Mouse (Mus musculus) spleen, adult 2 months (tissue): ENCODE data around the gene Hist1h2bj. TPM values are rescaled to one million over a fixed set of nuclear protein-coding genes. Genes with fewer than 3 reads are reported as not detected.
"Not testable (repeated sequence)": the region's sequence is repeated elsewhere in the genome, so short reads cannot be mapped to it uniquely, and the experiment has no call there.

Source experiments
- DNase-seq, 2 experiments: peaks; one replicate each; pipeline versions ENCODE4 v3.0.0 to v3.0.0-alpha.2; 2012 to 2021; ENCODE audit warnings: low spot score in 2 of 2, low read depth in 1 of 2
- H3K27ac ChIP-seq: fragments of 200-500 bp; 2 replicates; pipeline ENCODE4 v1.5.1; 2012; ENCODE audit warnings: low read length, inconsistent platforms; ENCODE audit not compliant: insufficient read depth
- H3K27me3 ChIP-seq: fragments of 200-500 bp; 2 replicates; pipeline ENCODE4 v1.6.1; 2012; ENCODE audit warnings: mild to moderate bottlenecking, moderate library complexity, low read length, inconsistent platforms; ENCODE audit not compliant: control insufficient read depth, insufficient read depth
- H3K36me3 ChIP-seq: fragments of 200-500 bp; 2 replicates; pipeline ENCODE4 v1.6.1; 2012; ENCODE audit warnings: mild to moderate bottlenecking, low read length, inconsistent platforms; ENCODE audit not compliant: control insufficient read depth, insufficient read depth
- H3K4me1 ChIP-seq: fragments of 200-500 bp; 2 replicates; pipeline ENCODE4 v1.6.1; 2011; ENCODE audit warnings: inconsistent platforms; ENCODE audit not compliant: control insufficient read depth, insufficient read depth, insufficient read length
- H3K4me3 ChIP-seq: fragments of 200-500 bp; 2 replicates; pipeline ENCODE4 v1.5.1; 2011; ENCODE audit warnings: mild to moderate bottlenecking, inconsistent platforms; ENCODE audit not compliant: insufficient read depth, insufficient read length; ENCODE audit errors: extremely low read depth
- CTCF ChIP-seq: fragments of 200-500 bp; IDR thresholded peaks from 2 replicates; pipeline ENCODE4 v1.5.1; 2011; ENCODE audit warnings: mild to moderate bottlenecking, inconsistent platforms; ENCODE audit not compliant: insufficient read depth, insufficient read length, insufficient replicate concordance; ENCODE audit errors: extremely low read depth
- POLR2A ChIP-seq: fragments of 200-500 bp; IDR thresholded peaks from 2 replicates; pipeline ENCODE4 v1.6.1; 2011; ENCODE audit warnings: low read depth, low read length, inconsistent platforms
- WGBS: fragments of 180-500 bp; shearing (Covaris S2); methylation state at CpG from one replicate; pipeline ENCODE4 v1.1.7; 2018; 5-methylcytosine and 5-hydroxymethylcytosine counted together
- polyA plus RNA-seq: library from polyadenylated mRNA; depleted of rRNA; stranded (reverse); fragments of >200 nt; gene quantifications from 2 replicates; pipeline ENCODE4 v1.2.3, GENCODE M21; 2012

Hist1h2bj gene
- polyA plus RNA-seq, 1 experiment, result 21.8 TPM

- DNase-seq, result no peak
- TF ChIP-seq POLR2A (no peak), CTCF (no peak)
Measured at GRCm38 (mm10) chr13:22034443-22035266, 8.4 kb upstream of the Hist1h2bj start.

GRCm38 (mm10) chr13:22035267-22036148 lies 7.5 kb upstream of the Hist1h2bj start, which contains the start of the genes Hist1h2ah and Hist1h2bk:
Hist1h2ah (minus strand) TSS chr13:22035568.
Hist1h2bk (plus strand) TSS chr13:22035870.
- H3K36me3 ChIP-seq, H3K27me3 ChIP-seq, H3K4me1 ChIP-seq: not testable (repeated sequence)
- H3K27ac ChIP-seq, result peak within 1 kb of the TSS; percentile 80
- H3K4me3 ChIP-seq, result peak within 1 kb of the TSS; percentile 64; the same call in 1 of the 2 replicates
- DNase-seq, result peak; percentile 76 to 87
- under 1% methylated on average over 26 of the region's 69 CpGs for WGBS

More at GRCm38 (mm10) chr13:22034443-22035266, 8.4 kb upstream of the Hist1h2bj start:
- Histone ChIP-seq H3K36me3 (no peaks in the 10 kb centered on the region), H3K27ac (0 out of 2 replicates have a peak overlapping the region, but pooled peaks have one; percentile 54), H3K27me3 (no peaks in the 10 kb centered on the region), H3K4me3 (peak overlapping the region; percentile 33; the same call in 1 of the 2 replicates), H3K4me1 (peaks cover 3% of the 10 kb centered on the region; the same call in 1 of the 2 replicates)
- 2% methylated on average over 14 of the region's 14 CpGs for WGBS

- TF ChIP-seq CTCF (no peak), POLR2A (no peak)
Measured at GRCm38 (mm10) chr13:22036149-22036956, 6.7 kb upstream of the Hist1h2bj start.

GRCm38 (mm10) chr13:22036986-22037385 lies 6.0 kb upstream of the Hist1h2bj start:
- Histone ChIP-seq H3K4me3 (no peak overlapping the region), H3K27me3 (no peaks in the 10 kb centered on the region), H3K4me1 (peaks cover 3% of the 10 kb centered on the region; the same call in 1 of the 2 replicates), H3K27ac (no peak overlapping the region), H3K36me3 (no peaks in the 10 kb centered on the region)
- 77% methylated on average over 3 of the region's 3 CpGs for WGBS
- TF ChIP-seq POLR2A, result no peak
- no peak for TF ChIP-seq CTCF
- no peak for DNase-seq

More at GRCm38 (mm10) chr13:22036149-22036956, 6.7 kb upstream of the Hist1h2bj start:
- Histone ChIP-seq H3K36me3 (no peaks in the 10 kb centered on the region), H3K4me3 (peak overlapping the region; percentile 30; the same call in 1 of the 2 replicates), H3K27me3 (no peaks in the 10 kb centered on the region), H3K27ac (peak overlapping the region; percentile 38), H3K4me1 (peaks cover 3% of the 10 kb centered on the region; the same call in 1 of the 2 replicates)
- WGBS, result 4% methylated on average over 21 of the region's 23 CpGs
- no peak for DNase-seq

- TF ChIP-seq POLR2A (no peak), CTCF (no peak)
- WGBS, result 81% methylated on average over 2 of the region's 2 CpGs
- Histone ChIP-seq H3K36me3 (no peaks in the 10 kb centered on the region), H3K27me3 (no peaks in the 10 kb centered on the region), H3K4me1 (peaks cover 3% of the 10 kb centered on the region; the same call in 1 of the 2 replicates), H3K4me3 (no peak overlapping the region), H3K27ac (no peak overlapping the region)
- DNase-seq, result no peak
Measured at GRCm38 (mm10) chr13:22037415-22037814, 5.6 kb upstream of the Hist1h2bj start.

GRCm38 (mm10) chr13:22039364-22039763 lies 3.6 kb upstream of the Hist1h2bj start:
- Histone ChIP-seq H3K27me3 (no peaks in the 10 kb centered on the region), H3K4me1 (peaks cover 3% of the 10 kb centered on the region; the same call in 1 of the 2 replicates), H3K4me3 (no peak overlapping the region), H3K27ac (no peak overlapping the region), H3K36me3 (no peaks in the 10 kb centered on the region)
- no peak for DNase-seq
- TF ChIP-seq CTCF (no peak), POLR2A (no peak)
- WGBS, result 88% methylated on average over 5 of the region's 5 CpGs
